Mouse (Mus musculus): Measurements from ENCODE around the gene Bpifb3. TPM values are rescaled to one million over a fixed set of nuclear protein-coding genes. Genes with fewer than 3 reads are reported as not detected.

The Bpifb3 gene
- polyA plus RNA-seq, 1 experiment = 0.05 TPM

Other genes with a start within 250 kb of the Bpifb3 start
- not detected in 2 replicates for gene Dnmt3c, start 221.6 kb upstream of the Bpifb3 start, polyA plus RNA-seq (2012; rRNA removed)
- 13.4 and 14.1 TPM in 2 replicates for gene Mapre1, start 177.0 kb upstream of the Bpifb3 start, polyA plus RNA-seq (2012; rRNA removed)
- 1.7 and 3.9 TPM in 2 replicates for gene Efcab8, start 138.3 kb upstream of the Bpifb3 start, polyA plus RNA-seq (2012; rRNA removed)
- gene Sun5, start 47.1 kb upstream of the Bpifb3 start, polyA plus RNA-seq (2012; rRNA removed) = 0.38 and 0.81 TPM in 2 replicates
- 0.05 TPM in 1 of 2 replicates, not detected in the other for gene Bpifb2, start 43.2 kb upstream of the Bpifb3 start, polyA plus RNA-seq (2012; rRNA removed)
- gene Bpifb6, start 17.8 kb upstream of the Bpifb3 start, polyA plus RNA-seq (2012; rRNA removed) = 0.11 and 2.4 TPM in 2 replicates
- not detected in 2 replicates for gene Bpifb4, start 20.0 kb downstream of the Bpifb3 start, polyA plus RNA-seq (2012; rRNA removed)
- gene Bpifa6, start 56.7 kb downstream of the Bpifb3 start, polyA plus RNA-seq (2012; rRNA removed) = not detected in 2 replicates
- gene Bpifa2, start 90.0 kb downstream of the Bpifb3 start, polyA plus RNA-seq (2012; rRNA removed) = not detected in 2 replicates
- gene Bpifa3, start 212.1 kb downstream of the Bpifb3 start, polyA plus RNA-seq (2012; rRNA removed) = 1.3 and 1.5 TPM in 2 replicates
- gene Bpifa1, start 224.7 kb downstream of the Bpifb3 start, polyA plus RNA-seq (2012; rRNA removed) = not detected in 2 replicates
- gene Bpifa5, start 244.4 kb downstream of the Bpifb3 start, polyA plus RNA-seq (2012; rRNA removed) = not detected in 2 replicates